Mouse (Mus musculus) subcutaneous adipose tissue, adult 2 months (tissue): Measurements from ENCODE around the gene Zfp383. TPM values are rescaled to one million over a fixed set of nuclear protein-coding genes. Genes with fewer than 3 reads are reported as not detected.

Source experiments
- polyA plus RNA-seq: library from polyadenylated mRNA; depleted of rRNA; stranded (reverse); fragments of >200 nt; gene quantifications from 2 replicates; pipeline ENCODE4 v1.2.3, GENCODE M21; 2012; ENCODE audit warnings: low replicate concordance; rRNA removed

Gene Zfp383
- 2.2 and 3.9 TPM in 2 replicates for polyA plus RNA-seq

GRCm38 (mm10) chr7:29908130-29908950 lies at the start of gene Zfp383:
Gene Zfp383 (plus strand): TSS chr7:29908223.

DNA sequence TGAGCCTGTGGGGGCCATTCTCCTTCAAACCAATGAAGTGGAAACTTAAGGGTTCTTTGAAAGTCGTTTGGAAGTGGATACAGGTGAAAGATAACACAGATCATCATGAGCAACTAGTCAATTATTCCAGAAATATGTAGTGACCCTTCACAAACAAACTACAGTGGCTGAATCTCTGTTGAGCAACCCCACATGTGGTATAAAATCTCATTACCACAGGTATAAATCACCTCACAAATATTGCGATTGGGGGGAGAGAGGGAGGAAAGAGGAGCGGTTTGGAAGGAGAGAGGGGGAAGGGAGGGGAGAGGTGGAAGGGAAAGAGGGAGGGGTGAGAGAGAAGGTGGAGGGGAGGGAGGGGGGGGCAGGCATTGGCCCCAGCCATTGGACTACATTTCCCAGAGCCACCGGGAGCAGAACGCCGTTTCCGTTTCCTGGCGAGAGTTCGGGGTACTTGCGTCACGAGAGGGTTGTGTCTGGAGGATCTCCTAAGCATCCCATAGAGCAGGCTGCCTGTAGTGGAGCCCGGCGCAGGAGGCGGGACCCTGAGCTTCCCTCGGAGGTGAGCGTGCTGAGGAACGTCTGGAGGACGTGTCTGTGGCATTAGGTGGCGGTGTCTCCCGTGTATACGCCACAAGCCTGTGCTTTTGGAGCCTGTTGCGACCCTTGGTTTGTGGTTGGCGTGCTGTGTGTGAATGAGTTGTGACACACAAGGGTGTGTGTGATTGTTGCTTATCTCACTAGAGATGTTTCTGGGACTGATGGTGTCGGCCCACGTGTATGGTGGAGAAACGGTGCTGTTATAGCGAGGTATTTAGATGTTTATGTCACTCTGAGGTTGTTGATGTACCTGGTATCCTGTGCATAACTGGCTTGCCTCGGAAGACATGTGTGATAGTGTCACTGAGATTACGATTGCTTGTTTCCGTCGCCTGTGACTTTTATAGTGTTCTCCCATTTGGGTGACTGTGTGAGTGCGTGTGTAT lies 48.2 kb upstream of the Zfp383 start, which contains the start of gene Zfp420:
Gene Zfp420, plus strand, starts transcription at position 448 of the 986 bp plus-strand sequence.

GRCm38 (mm10) chr7:29905966-29906681 lies 1.9 kb upstream of the Zfp383 start, which contains the start of gene Zfp27:
Gene Zfp27 (minus strand): TSS chr7:29906572.

DNA sequence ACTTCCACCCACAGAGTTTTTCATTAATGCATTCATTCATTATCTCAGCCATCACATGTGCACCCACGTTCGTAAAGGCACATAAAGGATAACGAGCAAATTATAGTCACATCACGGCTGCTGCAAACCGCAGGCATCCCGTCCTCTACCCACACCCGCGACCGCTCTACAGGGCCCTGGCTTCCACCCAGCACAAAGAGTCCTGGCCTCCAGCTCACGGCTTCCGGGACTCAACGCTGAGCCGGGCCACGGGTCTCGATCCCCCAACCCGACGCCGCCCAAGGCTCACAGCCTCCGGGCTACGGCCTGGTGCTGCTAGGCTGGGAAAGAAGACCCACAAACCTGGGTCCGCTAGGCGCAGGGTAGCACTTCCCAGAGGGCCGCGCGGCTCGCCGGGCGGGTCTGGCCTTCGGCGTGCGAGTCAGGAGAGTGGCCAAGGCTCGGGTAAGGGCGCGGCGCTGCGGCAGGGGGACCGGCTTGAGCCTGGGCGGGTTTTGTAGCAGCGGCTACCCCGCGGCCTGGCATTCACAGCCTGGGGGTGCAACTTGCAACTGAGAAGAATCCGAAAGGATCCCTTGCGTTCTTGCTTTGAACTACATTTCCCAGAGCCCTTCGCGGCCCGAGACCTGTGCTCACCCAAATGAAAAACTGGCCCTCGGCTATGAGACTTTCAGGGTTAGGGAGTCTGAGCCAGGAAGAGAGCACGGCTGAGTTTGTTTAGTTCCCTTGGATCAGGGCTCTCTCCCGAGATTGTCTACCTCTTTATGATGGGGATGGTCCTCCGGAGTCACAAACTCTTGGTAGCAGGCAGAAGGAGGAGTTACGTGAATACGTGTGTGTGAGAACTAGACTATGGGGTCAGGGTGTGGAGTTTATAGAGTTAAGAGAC lies 45.7 kb downstream of the Zfp383 start, which contains the start of gene Zfp74:
Gene Zfp74, minus strand, starts transcription at position 577 of the 889 bp plus-strand sequence.

Other genes starting within 250 kb of the Zfp383 start
- not detected in 2 replicates for gene Catsperg2, start 181.2 kb upstream of the Zfp383 start, polyA plus RNA-seq
- 3.8 and 8.0 TPM in 2 replicates for gene Zfp84, start 139.7 kb upstream of the Zfp383 start, polyA plus RNA-seq
- 1.7 and 3.9 TPM in 2 replicates for gene Zfp30, start 124.2 kb upstream of the Zfp383 start, polyA plus RNA-seq
- 2.6 and 4.0 TPM in 2 replicates for gene Zfp790, start 92.1 kb upstream of the Zfp383 start, polyA plus RNA-seq
- 0.39 and 1.1 TPM in 2 replicates for gene Zfp940, start 54.6 kb upstream of the Zfp383 start, polyA plus RNA-seq
- gene Zfp420, start 48.2 kb upstream of the Zfp383 start, polyA plus RNA-seq = 1.9 and 3.3 TPM in 2 replicates
- 3.1 and 6.1 TPM in 2 replicates for gene Zfp27, start 1.7 kb upstream of the Zfp383 start, polyA plus RNA-seq
- 4.5 and 9.0 TPM in 2 replicates for gene Zfp74, start 45.9 kb downstream of the Zfp383 start, polyA plus RNA-seq
- gene Zfp568, start 75.7 kb downstream of the Zfp383 start, polyA plus RNA-seq = 3.8 and 8.7 TPM in 2 replicates
- gene Zfp14, start 143.2 kb downstream of the Zfp383 start, polyA plus RNA-seq = 7.2 and 9.2 TPM in 2 replicates
- 0.56 and 1.2 TPM in 2 replicates for gene Zfp82, start 164.7 kb downstream of the Zfp383 start, polyA plus RNA-seq
- gene Gm26920, start 182.2 kb downstream of the Zfp383 start, polyA plus RNA-seq = not detected in 2 replicates
- 0.97 and 5.5 TPM in 2 replicates for gene Zfp566, start 182.3 kb downstream of the Zfp383 start, polyA plus RNA-seq
- gene Zfp260, start 186.6 kb downstream of the Zfp383 start, polyA plus RNA-seq = 17.7 and 38.2 TPM in 2 replicates
- gene Zfp382, start 213.7 kb downstream of the Zfp383 start, polyA plus RNA-seq = 1.5 and 4.0 TPM in 2 replicates